Mouse (Mus musculus): Measurements from ENCODE around the gene Gm44511. TPM values are rescaled to one million over a fixed set of nuclear protein-coding genes. Genes with fewer than 3 reads are reported as not detected.
"Not testable (repeated sequence)": the region's sequence is repeated elsewhere in the genome, so short reads cannot be mapped to it uniquely, and the experiment has no call there.

The Gm44511 gene
- total RNA-seq, 2 experiments from 2014 or later: not detected

GRCm38 (mm10) chr6:128842945-128843478 is 16.9 kb upstream of the Gm44511 start:
- peak; percentile 77 to 91 for DNase-seq
- intact Hi-C loops (cut with DNase I): loop anchor here (10.0 kb wide), 1 partner anchor 692 kb away; the partner anchor contains the start of gene Gabarapl1

GRCm38 (mm10) chr6:128842356-128842944 is 16.3 kb upstream of the Gm44511 start:
- no peak for DNase-seq
- intact Hi-C loops (cut with DNase I): loop anchor here (10.0 kb wide), 1 partner anchor 692 kb away; the partner anchor contains the start of gene Gabarapl1

- DNase-seq: no peak
- intact Hi-C loops (cut with DNase I): loop anchor here (10.0 kb wide), 1 partner anchor 693 kb away; the partner anchor contains the start of gene Gabarapl1
Measured at GRCm38 (mm10) chr6:128841327-128842089, 15.4 kb upstream of the Gm44511 start.

- DNase-seq: not testable (repeated sequence)
- intact Hi-C loops (cut with DNase I): loop anchor here (10.0 kb wide), 1 partner anchor 694 kb away; the partner anchor contains the start of gene Gabarapl1
Measured at GRCm38 (mm10) chr6:128840669-128841068, 14.6 kb upstream of the Gm44511 start.

GRCm38 (mm10) chr6:128839921-128840320 is 13.8 kb upstream of the Gm44511 start:
- no peak for DNase-seq
- intact Hi-C loops (cut with DNase I): loop anchor here (1.0 to 10.0 kb wide), 3 partner anchors 76 to 695 kb away; partner anchors contain the start of gene Gabarapl1

- DNase-seq: peak; percentile 77 to 81
- intact Hi-C loops (cut with DNase I): loop anchor here (1.0 to 10.0 kb wide), 2 partner anchors 75 to 395 kb away; no protein-coding TSS in a partner anchor
Measured at GRCm38 (mm10) chr6:128839266-128839771, 13.2 kb upstream of the Gm44511 start.

GRCm38 (mm10) chr6:128838342-128839265 is 12.5 kb upstream of the Gm44511 start:
- intact Hi-C loops (cut with DNase I): loop anchor here (1.0 to 10.0 kb wide), 3 partner anchors 33 to 394 kb away; no protein-coding TSS in a partner anchor
- peak; percentile 82 to 93 for DNase-seq

GRCm38 (mm10) chr6:128837454-128838341 is 11.6 kb upstream of the Gm44511 start:
- no peak for DNase-seq
- intact Hi-C loops (cut with DNase I): loop anchor here (1.0 to 10.0 kb wide), 2 partner anchors 32 to 393 kb away; no protein-coding TSS in a partner anchor

GRCm38 (mm10) chr6:128836955-128837334 is 10.8 kb upstream of the Gm44511 start:
- DNase-seq: no peak
- intact Hi-C loops (cut with DNase I): loop anchor here (10.0 kb wide), 1 partner anchor 392 kb away; no protein-coding TSS in a partner anchor

GRCm38 (mm10) chr6:128836191-128836954 is 10.3 kb upstream of the Gm44511 start:
- DNase-seq: no peak

GRCm38 (mm10) chr6:128835571-128835970 is 9.5 kb upstream of the Gm44511 start:
- DNase-seq: no peak
- intact Hi-C loops (cut with DNase I): loop anchor here (10.0 kb wide), 1 partner anchor 391 kb away; no protein-coding TSS in a partner anchor

More at GRCm38 (mm10) chr6:128836191-128836954, 10.3 kb upstream of the Gm44511 start:
- intact Hi-C loops (cut with DNase I): loop anchor here (10.0 kb wide), 1 partner anchor 392 kb away; no protein-coding TSS in a partner anchor

GRCm38 (mm10) chr6:128833046-128833445 is 6.9 kb upstream of the Gm44511 start:
- intact Hi-C loops (cut with DNase I): loop anchor here (10.0 kb wide), 1 partner anchor 388 kb away; no protein-coding TSS in a partner anchor
- no peak for DNase-seq

- DNase-seq: no peak
- intact Hi-C loops (cut with DNase I): loop anchor here (10.0 kb wide), 1 partner anchor 385 kb away; no protein-coding TSS in a partner anchor
Measured at GRCm38 (mm10) chr6:128829837-128830236, 3.7 kb upstream of the Gm44511 start.

- intact Hi-C loops (cut with DNase I): no loop called here
- no peak for DNase-seq
Measured at GRCm38 (mm10) chr6:128826781-128827180, 666 bp upstream of the Gm44511 start.

GRCm38 (mm10) chr6:128818083-128818802 is 7.9 kb downstream of the Gm44511 start:
- intact Hi-C loops (cut with DNase I): no loop called here

GRCm38 (mm10) chr6:128808532-128808931 is 17.6 kb downstream of the Gm44511 start:
- intact Hi-C loops (cut with DNase I): no loop called here
- no peak for DNase-seq

More at GRCm38 (mm10) chr6:128818083-128818802, 7.9 kb downstream of the Gm44511 start:
- DNase-seq: no peak

- intact Hi-C loops (cut with DNase I): no loop called here
- no peak for DNase-seq
Measured at GRCm38 (mm10) chr6:128807021-128807420, 19.1 kb downstream of the Gm44511 start.
